Mouse (Mus musculus) cerebellum, adult 2 months (tissue): Measurements from ENCODE around the gene Tcf19.

Source experiments
- CTCF ChIP-seq: fragments of 200-500 bp; IDR thresholded peaks from 2 replicates; pipeline ENCODE4 v1.5.1; 2011; ENCODE audit warnings: low read depth, mild to moderate bottlenecking, control low read depth, low read length, moderate library complexity, borderline replicate concordance; ENCODE audit not compliant: insufficient read depth
- POLR2A ChIP-seq: fragments of 200-500 bp; IDR thresholded peaks from 2 replicates; pipeline ENCODE4 v1.6.1; 2011; ENCODE audit warnings: low read length, control low read depth, borderline replicate concordance; ENCODE audit not compliant: insufficient read depth

- TF ChIP-seq CTCF, result no peak
- TF ChIP-seq POLR2A, result no peak
Observed at GRCm38 (mm10) chr17:35532901-35533300, 16.3 kb upstream of the Tcf19 start, which contains the start of gene Psors1c2.
